Mouse (Mus musculus) layer of hippocampus, postnatal 25 days (tissue): ENCODE measurements around the gene Thap4. TPM values are rescaled to one million over a fixed set of nuclear protein-coding genes. Genes with fewer than 3 reads are reported as not detected.

Experiments used
- DNase-seq, 2 experiments: peaks; one replicate each; pipeline ENCODE4 v3.0.0; 2022; ENCODE audit warnings: mixed read lengths in 2 of 2, low spot score in 1 of 2; ENCODE audit errors: extremely low spot score in 1 of 2
- total RNA-seq, 2 experiments: library from RNA; stranded (reverse); gene quantifications; 2 replicates each; pipeline ENCODE4 v1.2.3; 2021

Thap4 gene
- total RNA-seq, 2 experiments from 2014 or later = 31.8 to 34.5 TPM

DNA sequence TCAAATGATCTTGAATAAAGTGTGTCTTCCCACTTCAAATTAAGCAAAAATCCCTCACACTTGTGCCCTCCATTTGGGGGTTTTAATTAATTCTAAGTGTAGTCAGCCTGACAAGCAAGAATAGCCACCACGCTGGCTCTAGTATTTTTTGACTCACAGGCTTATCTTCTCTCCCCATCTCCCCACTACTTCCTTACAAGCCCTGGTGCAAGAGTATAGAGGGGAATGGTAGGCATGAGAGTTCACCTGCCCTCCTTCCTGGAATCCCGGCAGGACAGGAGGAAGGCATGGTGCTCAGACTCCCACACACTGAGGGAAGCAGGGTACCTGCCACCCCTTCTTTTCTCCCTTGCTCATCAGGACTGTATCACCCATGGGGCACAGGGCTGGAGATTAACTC is 100.4 kb downstream of the Thap4 start:
- no peak for DNase-seq

Other genes starting within 250 kb of the Thap4 start
- 10 to 100 TPM; 11.0 to 12.9 TPM for gene Farp2, start 242.8 kb downstream of the Thap4 start, total RNA-seq
- 100 to 1,000 TPM; 413 to 416 TPM for gene Stk25, start 96.2 kb downstream of the Thap4 start, total RNA-seq
- 10 to 100 TPM; 75.6 to 78.0 TPM for gene Bok, start 69.2 kb downstream of the Thap4 start, total RNA-seq
- 10 to 100 TPM; 83.3 to 84.7 TPM for gene Atg4b, start 3.4 kb downstream of the Thap4 start, total RNA-seq
- gene Dtymk, start 47.1 kb upstream of the Thap4 start, total RNA-seq = 10 to 100 TPM; 56.9 TPM
- 10 to 100 TPM in 1 of 2 experiments, 1 to 10 TPM in 1; 9.6 to 13.2 TPM for gene Ing5, start 49.1 kb upstream of the Thap4 start, total RNA-seq
- gene D2hgdh, start 70.0 kb upstream of the Thap4 start, total RNA-seq = 10 to 100 TPM; 13.9 to 14.9 TPM
- gene Gal3st2, start 106.4 kb upstream of the Thap4 start, total RNA-seq = not detected
- gene Gal3st2b, start 163.4 kb upstream of the Thap4 start, total RNA-seq = under 1 TPM; 0.38 to 0.47 TPM
- gene Gal3st2c, start 235.6 kb upstream of the Thap4 start, total RNA-seq = under 1 TPM; 0.05 TPM